Mouse (Mus musculus) skeletal muscle tissue, adult 2 months (tissue): Measurements from ENCODE around the gene Gm8159.
"Not testable (repeated sequence)": the region's sequence is repeated elsewhere in the genome, so short reads cannot be mapped to it uniquely, and the experiment has no call there.

Source experiments
- DNase-seq: peaks from one replicate; pipeline ENCODE4 v3.0.0-alpha.2; 2012; ENCODE audit warnings: low read depth, low spot score

Gm8159 gene

DNA sequence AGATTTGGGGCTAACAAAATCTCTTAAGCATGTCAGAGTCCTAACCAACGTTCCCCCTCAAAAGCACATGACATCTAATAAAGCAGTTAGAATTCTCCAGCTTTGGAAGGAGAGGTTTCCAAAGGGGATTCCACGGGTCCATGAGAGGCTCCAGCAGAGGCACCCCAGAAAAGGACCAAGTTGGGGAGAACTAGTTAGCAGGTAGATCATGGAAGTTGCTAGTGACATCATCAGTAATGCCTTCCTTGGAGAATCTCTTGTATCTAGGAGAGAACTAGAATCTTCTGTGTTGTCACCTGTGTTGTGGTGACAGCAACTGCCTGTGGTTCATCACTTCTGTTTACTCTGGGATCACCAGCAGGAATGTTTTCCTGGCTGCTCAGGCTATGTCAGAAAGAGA, at the start of gene Gm8159:
Gene Gm8159 (plus strand): TSS at position 301 of the 400 bp plus-strand sequence.
- DNase-seq, result not testable (repeated sequence)

DNA sequence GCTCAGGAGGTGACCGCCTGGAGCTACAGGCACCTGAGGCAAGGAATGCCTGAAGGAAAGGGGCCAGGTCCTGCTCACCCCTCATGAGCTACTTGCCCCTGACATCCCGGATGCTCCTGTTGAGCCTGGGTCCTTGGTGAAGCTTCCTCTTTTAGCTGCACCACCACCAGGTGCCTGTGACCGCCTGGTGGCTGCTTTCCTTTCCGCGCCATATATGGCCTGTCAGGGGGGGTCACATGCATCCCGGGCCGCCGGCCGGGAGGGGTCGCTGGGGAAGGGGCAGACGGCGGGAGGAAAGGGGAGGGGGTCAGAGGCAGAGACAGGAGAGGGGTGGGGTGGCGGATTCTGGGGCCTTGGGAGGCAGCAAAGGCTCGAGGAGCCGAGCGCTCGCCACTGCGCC, 17.2 kb downstream of the Gm8159 start:
- not testable (repeated sequence) for DNase-seq

- DNase-seq, result not testable (repeated sequence)
Measured at GRCm38 (mm10) chr14:4650324-4650723, 18.2 kb downstream of the Gm8159 start.

GRCm38 (mm10) chr14:4663892-4664291, 31.7 kb downstream of the Gm8159 start, which contains the start of gene Gm3239:
Gm3239 (plus strand) TSS chr14:4664192.
- not testable (repeated sequence) for DNase-seq
